Mouse (Mus musculus) lung, postnatal 0 days (tissue): ENCODE data around the gene Vmn1r85.

ENCODE experiments used
- CTCF ChIP-seq: IDR thresholded peaks from 2 replicates; pipeline ENCODE4 v1.5.1; 2016; ENCODE audit warnings: antibody characterized with exemption, mild to moderate bottlenecking
- EP300 ChIP-seq: IDR thresholded peaks from 2 replicates; pipeline ENCODE4 v1.6.1; 2016; ENCODE audit warnings: antibody characterized with exemption, mild to moderate bottlenecking, control low read depth

GRCm38 (mm10) chr7:13041256-13041655 lies 53.7 kb downstream of the Vmn1r85 start:
- TF ChIP-seq CTCF = no peak
- TF ChIP-seq EP300 = no peak
